ENCODE assay signal across 29 mouse cellular contexts in the genomic region with DNA sequence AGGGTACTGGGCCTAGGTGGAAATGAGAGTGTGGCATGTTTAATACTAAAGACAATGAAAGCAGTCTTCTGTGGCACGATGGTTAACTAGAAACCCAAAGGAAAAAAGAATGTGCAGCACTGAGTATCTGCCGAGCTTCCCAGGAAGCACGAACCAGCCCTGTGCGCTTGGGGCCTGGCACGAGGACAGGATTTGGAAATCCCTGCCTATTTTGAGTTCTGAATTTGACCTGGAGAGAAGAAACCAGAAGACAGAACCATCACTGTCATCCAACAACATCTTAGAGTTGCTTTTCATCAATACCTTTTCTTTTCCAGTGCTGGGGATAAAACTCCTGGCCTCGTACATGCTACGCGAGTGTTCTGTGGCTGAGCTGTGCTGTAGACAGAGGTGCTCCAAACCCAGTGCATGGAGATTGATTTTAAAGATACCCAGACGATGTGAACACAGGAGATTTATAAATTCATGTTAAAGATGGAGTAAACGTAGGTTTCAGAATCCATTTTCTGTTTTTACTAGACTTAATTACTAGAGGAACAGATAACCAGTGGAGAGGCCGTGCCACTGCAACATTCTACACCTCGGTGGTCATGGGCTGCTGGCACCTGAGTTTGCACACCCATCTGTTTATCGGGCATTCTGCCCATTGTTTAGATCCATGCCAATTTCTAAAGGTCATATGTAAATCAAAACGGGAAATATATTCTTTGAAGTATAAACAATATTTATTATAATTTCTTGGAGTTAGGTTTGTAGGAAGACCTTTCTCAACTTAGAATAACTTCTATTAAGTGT. TPM values are rescaled to one million over a fixed set of nuclear protein-coding genes. Genes with fewer than 3 reads are reported as not detected.
A peak's percentile ranks its signal among the peaks of the same experiment; 100 is the strongest.
DNase-seq lines count a peak whose midpoint lies in the region; ATAC-seq and TF ChIP-seq lines count a peak whose summit lies in the region.
"Had no signal": no experiment of that assay in that cellular context is flagged by ENCODE, and none has a peak within 500 bp of the region (broad histone marks: within the 10 kb centered on the region; RNA-seq: fewer than 3 reads in every experiment).

No protein-coding gene starts in this region.

- ATAC-seq in hindbrain, postnatal 0 days, result no peak
- ATAC-seq: activated CD4-positive, CD25-positive, alpha-beta regulatory T cell, adult 4 months; forebrain, embryonic 15.5 days had no signal

- H3K27me3 ChIP-seq in hindbrain, postnatal 0 days (ENCODE audit: insufficient read depth, low read length), result no peaks in the 10 kb centered on the region
- no peaks in the 10 kb centered on the region for H3K27me3 ChIP-seq in hindbrain, embryonic 10.5 days (ENCODE audit: insufficient read depth, poor library complexity, severe bottlenecking)
- H3K27me3 ChIP-seq: CH12.LX; embryonic facial prominence, embryonic 13.5 days; forebrain, embryonic 15.5 days; heart, embryonic 13.5 days; hindbrain, embryonic 15.5 days; limb, embryonic 15.5 days; liver, embryonic 13.5 days; stomach, embryonic 15.5 days had no signal

- no peak for TF ChIP-seq CTCF in hindbrain, postnatal 0 days (IDR thresholded peaks at IDR 0.05; ENCODE audit: low read depth)

- DNase-seq in hindbrain, postnatal 0 days (ENCODE audit: low spot score), result peak; percentile 56
- no peak for DNase-seq in hindbrain, embryonic 10.5 days (ENCODE audit: low spot score)
- DNase-seq in cerebellum, adult 11 months, result peak; percentile 69
- peak; percentile 89 for DNase-seq in cerebellum, adult 9-10 months
- DNase-seq in cerebellum, postnatal 36 days, result peak; percentile 65 to 80
- DNase-seq in embryo, embryonic 10 days (ENCODE audit: low spot score), result no peak
- no peak for DNase-seq in natural killer cell, adult 2 months (ENCODE audit: low spot score in 2 of 2)
- DNase-seq: adrenal gland, adult 2 months; gastrocnemius, adult 2 months; gastrocnemius, postnatal 36 days; heart, adult 2 months; heart, postnatal 10 days; kidney, adult 18-20 months; kidney, postnatal 4 days; liver, embryonic 13.5 days; lung, adult 18-20 months; lung, postnatal 10 days; right cerebral cortex, postnatal 25 days; thymus, postnatal 14 days had no signal

- WGBS in hindbrain, postnatal 0 days, result 76% methylated on average over 14 of the region's 14 CpGs
- WGBS in hindbrain, embryonic 10.5 days, result 90% methylated on average over 14 of the region's 14 CpGs

- no peak overlapping the region for H3K4me3 ChIP-seq in hindbrain, postnatal 0 days (ENCODE audit: low read length)
- no peak overlapping the region for H3K4me3 ChIP-seq in hindbrain, embryonic 10.5 days
- H3K4me3 ChIP-seq: embryonic facial prominence, embryonic 13.5 days; forebrain, embryonic 10.5 days; forebrain, embryonic 15.5 days; gastrocnemius, adult 2 months; heart, adult 2 months; heart, embryonic 13.5 days; hindbrain, embryonic 15.5 days; limb, embryonic 10.5 days; limb, embryonic 15.5 days; liver, embryonic 13.5 days; stomach, embryonic 15.5 days had no signal

- H3K4me1 ChIP-seq in hindbrain, postnatal 0 days (ENCODE audit: insufficient read depth, low read length), result no peaks in the 10 kb centered on the region
- no peaks in the 10 kb centered on the region for H3K4me1 ChIP-seq in hindbrain, embryonic 10.5 days (replicated peaks)
- H3K4me1 ChIP-seq: embryonic facial prominence, embryonic 13.5 days; forebrain, embryonic 15.5 days; heart, embryonic 13.5 days; hindbrain, embryonic 15.5 days; limb, embryonic 10.5 days; limb, embryonic 15.5 days; liver, embryonic 13.5 days; stomach, embryonic 15.5 days had no signal

- H3K9ac ChIP-seq in hindbrain, postnatal 0 days (replicated peaks; ENCODE audit: low read length), result no peak overlapping the region
- H3K9ac ChIP-seq: embryonic facial prominence, embryonic 13.5 days; forebrain, embryonic 15.5 days; heart, embryonic 13.5 days; hindbrain, embryonic 15.5 days; limb, embryonic 15.5 days; liver, embryonic 13.5 days; stomach, embryonic 15.5 days had no signal

- no peaks in the 10 kb centered on the region for H3K36me3 ChIP-seq in hindbrain, postnatal 0 days (ENCODE audit: insufficient read depth, low read length)
- no peaks in the 10 kb centered on the region for H3K36me3 ChIP-seq in hindbrain, embryonic 10.5 days
- H3K36me3 ChIP-seq: embryonic facial prominence, embryonic 13.5 days; forebrain, embryonic 10.5 days; forebrain, embryonic 15.5 days; heart, embryonic 13.5 days; hindbrain, embryonic 15.5 days; limb, embryonic 10.5 days; limb, embryonic 15.5 days; liver, embryonic 13.5 days; stomach, embryonic 15.5 days had no signal

- no peak overlapping the region for H3K4me2 ChIP-seq in hindbrain, postnatal 0 days (ENCODE audit: low read depth, low read length)
- H3K4me2 ChIP-seq: embryonic facial prominence, embryonic 13.5 days; forebrain, embryonic 15.5 days; heart, embryonic 13.5 days; hindbrain, embryonic 15.5 days; limb, embryonic 15.5 days; liver, embryonic 13.5 days; stomach, embryonic 15.5 days had no signal

- no peaks in the 10 kb centered on the region for H3K9me3 ChIP-seq in hindbrain, postnatal 0 days (ENCODE audit: low read length)
- peaks cover 2% of the 10 kb centered on the region; the same call in 1 of the 2 replicates for H3K9me3 ChIP-seq in hindbrain, embryonic 10.5 days
- H3K9me3 ChIP-seq: embryonic facial prominence, embryonic 13.5 days; forebrain, embryonic 10.5 days; forebrain, embryonic 15.5 days; hindbrain, embryonic 15.5 days; limb, embryonic 10.5 days; limb, embryonic 15.5 days; liver, embryonic 13.5 days; stomach, embryonic 15.5 days had no signal

- H3K27ac ChIP-seq in hindbrain, postnatal 0 days, result peak overlapping the region; percentile 21
- H3K27ac ChIP-seq in hindbrain, embryonic 10.5 days, result no peak overlapping the region
- H3K27ac ChIP-seq: embryonic facial prominence, embryonic 13.5 days; forebrain, embryonic 10.5 days; forebrain, embryonic 15.5 days; gastrocnemius, adult 2 months; heart, adult 2 months; heart, embryonic 13.5 days; hindbrain, embryonic 15.5 days; limb, embryonic 10.5 days; limb, embryonic 15.5 days; liver, embryonic 13.5 days; stomach, embryonic 15.5 days had no signal

RNA-seq across cellular contexts. Expression of a gene that starts 17.9 kb away (rescaled TPM):
- total RNA-seq in hindbrain, postnatal 0 days (2014; rRNA removed), result 70.3 and 74.7 TPM in 2 replicates
- polyA plus RNA-seq in hindbrain, postnatal 0 days (2015; fragmentation: Nextera tagmentation; extraction: Ambion mirVana), result 61.9 and 66.9 TPM in 2 replicates
- polyA plus RNA-seq in hindbrain, embryonic 10.5 days (2016; fragmentation: Nextera tagmentation; extraction: Ambion mirVana), result 107 and 115 TPM in 2 replicates

Comparison
In these comparisons a context has a peak if more than half of its experiments do, and no peak if none do; other contexts are left out.
1. DNase-seq: peak in hindbrain, postnatal 0 days (single experiment), cerebellum, adult 11 months (single experiment), cerebellum, adult 9-10 months (single experiment) and cerebellum, postnatal 36 days (2 of 2); none in hindbrain, embryonic 10.5 days (single experiment), embryo, embryonic 10 days (single experiment) and natural killer cell, adult 2 months (0 of 2).